24 mouse cellular contexts compared by ENCODE assay signal in the genomic region with DNA sequence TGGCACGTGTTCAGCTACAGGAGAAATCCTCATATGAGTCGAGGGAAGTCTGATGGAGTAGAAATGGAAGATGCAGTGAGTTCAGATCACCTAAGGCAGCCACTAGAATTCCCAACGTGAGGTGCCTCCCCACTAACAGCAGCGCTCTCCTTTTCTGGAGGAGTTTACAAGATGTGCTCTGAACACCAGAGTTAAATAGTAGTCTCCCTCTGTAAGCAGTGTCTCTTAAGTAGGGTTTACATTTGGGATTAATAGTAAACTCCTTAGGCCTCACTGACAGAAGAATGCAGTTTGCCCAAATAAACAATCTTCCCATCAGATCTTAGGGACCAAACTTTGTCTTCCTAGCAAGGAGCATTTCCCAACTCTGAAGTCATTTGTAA.
DNase-seq lines count a peak whose midpoint lies in the region; ATAC-seq and TF ChIP-seq lines count a peak whose summit lies in the region.
"Had no signal": no experiment of that assay in that cellular context is flagged by ENCODE, and none has a peak within 500 bp of the region (broad histone marks: within the 10 kb centered on the region; RNA-seq: fewer than 3 reads in every experiment).

No protein-coding gene starts in this region.

- TF ChIP-seq EP300 in lung, postnatal 0 days (IDR thresholded peaks at IDR 0.05): no peak

- no peak for ATAC-seq in kidney, embryonic 15.5 days (replicated peaks; ENCODE audit: low FRiP score)
- peak; percentile 11 for ATAC-seq in lung, postnatal 0 days
- no peak for ATAC-seq in stomach, embryonic 14.5 days (ENCODE audit: insufficient number of reproducible peaks, insufficient read depth, low FRiP score, low read depth)
- ATAC-seq in erythroblast, adult 5-6 weeks (replicated peaks; ENCODE audit: low FRiP score, poor library complexity, severe bottlenecking): no peak
- ATAC-seq: forebrain, embryonic 13.5 days; midbrain, embryonic 16.5 days had no signal

- H3K36me3 ChIP-seq in kidney, embryonic 15.5 days: no peaks in the 10 kb centered on the region
- no peaks in the 10 kb centered on the region for H3K36me3 ChIP-seq in lung, postnatal 0 days (ENCODE audit: insufficient read depth, low read length)
- no peaks in the 10 kb centered on the region for H3K36me3 ChIP-seq in stomach, embryonic 14.5 days (ENCODE audit: control insufficient read depth, insufficient read depth, low read length)
- H3K36me3 ChIP-seq: heart, embryonic 12.5 days; liver, embryonic 15.5 days; neural tube, embryonic 13.5 days had no signal

- H3K27me3 ChIP-seq in kidney, embryonic 15.5 days: no peaks in the 10 kb centered on the region
- no peaks in the 10 kb centered on the region for H3K27me3 ChIP-seq in lung, postnatal 0 days (replicated peaks; ENCODE audit: insufficient read depth, low read length)
- no peaks in the 10 kb centered on the region for H3K27me3 ChIP-seq in stomach, embryonic 14.5 days (ENCODE audit: control insufficient read depth, insufficient read depth, low read length)
- H3K27me3 ChIP-seq: forebrain, embryonic 13.5 days; heart, embryonic 12.5 days; liver, embryonic 15.5 days; neural tube, embryonic 13.5 days had no signal

- H3K4me2 ChIP-seq in kidney, embryonic 15.5 days: no peak overlapping the region
- no peak overlapping the region for H3K4me2 ChIP-seq in lung, postnatal 0 days (replicated peaks; ENCODE audit: low read depth, low read length)
- no peak overlapping the region for H3K4me2 ChIP-seq in stomach, embryonic 14.5 days (replicated peaks; ENCODE audit: low read depth, low read length)
- H3K4me2 ChIP-seq: forebrain, embryonic 13.5 days; heart, embryonic 12.5 days; liver, embryonic 15.5 days; neural tube, embryonic 13.5 days had no signal

- no peak overlapping the region for H3K4me3 ChIP-seq in kidney, embryonic 15.5 days (replicated peaks)
- H3K4me3 ChIP-seq in lung, postnatal 0 days (ENCODE audit: low read depth, low read length): no peak overlapping the region
- no peak overlapping the region for H3K4me3 ChIP-seq in lung, adult 2 months (replicated peaks; ENCODE audit: extremely low read depth, low read depth, low read length)
- H3K4me3 ChIP-seq in stomach, embryonic 14.5 days (ENCODE audit: low read depth, low read length): no peak overlapping the region
- H3K4me3 ChIP-seq: forebrain, embryonic 13.5 days; heart, embryonic 12.5 days; left cerebral cortex, adult 2 months; liver, embryonic 15.5 days; myocyte; neural tube, embryonic 13.5 days had no signal

- H3K4me1 ChIP-seq in kidney, embryonic 15.5 days: peaks cover 20% of the 10 kb centered on the region
- H3K4me1 ChIP-seq in lung, postnatal 0 days (ENCODE audit: insufficient read depth, low read depth, low read length): no peaks in the 10 kb centered on the region
- H3K4me1 ChIP-seq in lung, adult 2 months (ENCODE audit: control insufficient read depth, insufficient read depth, low read length): 0 out of 2 replicates have a peak, but pooled peaks cover 3% of the 10 kb centered on the region
- H3K4me1 ChIP-seq in stomach, embryonic 14.5 days (ENCODE audit: control insufficient read depth, insufficient read depth, low read length): peaks cover 12% of the 10 kb centered on the region; the same call in 1 of the 2 replicates
- H3K4me1 ChIP-seq: forebrain, embryonic 13.5 days; liver, embryonic 15.5 days had no signal

- TF ChIP-seq POLR2A in lung, adult 2 months (IDR thresholded peaks at IDR 0.05; ENCODE audit: borderline replicate concordance, extremely low read depth, low read depth, low read length): no peak

- TF ChIP-seq CTCF in lung, postnatal 0 days (IDR thresholded peaks at IDR 0.05): no peak
- TF ChIP-seq CTCF in lung, adult 2 months (IDR thresholded peaks at IDR 0.05; ENCODE audit: insufficient read depth, low read length): no peak

- H3K27ac ChIP-seq in kidney, embryonic 15.5 days: peak overlapping the region; percentile 51; the same call in 1 of the 2 replicates
- peak overlapping the region; percentile 43; the same call in 1 of the 2 replicates for H3K27ac ChIP-seq in lung, postnatal 0 days (ENCODE audit: low read length)
- peak overlapping the region; percentile 63; the same call in 1 of the 2 replicates for H3K27ac ChIP-seq in stomach, embryonic 14.5 days (ENCODE audit: low read length)
- H3K27ac ChIP-seq: forebrain, embryonic 13.5 days; left cerebral cortex, adult 2 months; liver, embryonic 15.5 days; macrophage; neural tube, embryonic 13.5 days had no signal

- WGBS in kidney, embryonic 15.5 days: 64% methylated on average over 4 of the region's 4 CpGs
- WGBS in lung, postnatal 0 days: 42% methylated on average over 4 of the region's 4 CpGs
- WGBS in lung, adult 2 months: 52% methylated on average over 4 of the region's 4 CpGs
- WGBS in stomach, embryonic 14.5 days: 39% methylated on average over 4 of the region's 4 CpGs

- H3K9me3 ChIP-seq in kidney, embryonic 15.5 days (replicated peaks): no peaks in the 10 kb centered on the region
- H3K9me3 ChIP-seq in lung, postnatal 0 days (ENCODE audit: low read length): no peaks in the 10 kb centered on the region
- H3K9me3 ChIP-seq in stomach, embryonic 14.5 days (ENCODE audit: control insufficient read depth, low read depth, low read length): no peaks in the 10 kb centered on the region
- H3K9me3 ChIP-seq: forebrain, embryonic 13.5 days; liver, embryonic 15.5 days; neural tube, embryonic 13.5 days had no signal

- no peak overlapping the region for H3K9ac ChIP-seq in kidney, embryonic 15.5 days
- no peak overlapping the region for H3K9ac ChIP-seq in lung, postnatal 0 days (replicated peaks; ENCODE audit: low read depth)
- no peak overlapping the region for H3K9ac ChIP-seq in stomach, embryonic 14.5 days (replicated peaks; ENCODE audit: low read depth, low read length)
- H3K9ac ChIP-seq: forebrain, embryonic 13.5 days; heart, embryonic 12.5 days; liver, embryonic 15.5 days; neural tube, embryonic 13.5 days had no signal

- DNase-seq in kidney, postnatal 4 days: no peak
- DNase-seq in lung, postnatal 0 days (ENCODE audit: low spot score): no peak
- DNase-seq in lung, adult 2 months: no peak
- DNase-seq in right cerebral cortex, postnatal 4 days: no peak
- DNase-seq: adrenal gland, postnatal 36 days; cerebellum, adult 11-12 months; cerebellum, postnatal 10 days; heart, postnatal 14 days; kidney, adult 9 months; left cerebral cortex, postnatal 4 days; liver; retina, postnatal 1 day; right cerebral cortex, postnatal 25 days had no signal
